Mouse (Mus musculus) kidney, adult 2 months (tissue): ENCODE results near the gene Crtac1.

ENCODE experiments used
- CTCF ChIP-seq: fragments of 200-500 bp; conservative IDR thresholded peaks from 2 replicates; pipeline ENCODE4 v1.5.1; 2011; ENCODE audit warnings: low read depth, mild to moderate bottlenecking, control low read depth, low read length, moderate library complexity, mixed read lengths; ENCODE audit not compliant: insufficient read depth, insufficient read length
- POLR2A ChIP-seq: fragments of 200-500 bp; IDR thresholded peaks from one replicate; pipeline ENCODE4 v1.6.1; 2011; ENCODE audit warnings: low read depth, low read length, control low read depth

DNA sequence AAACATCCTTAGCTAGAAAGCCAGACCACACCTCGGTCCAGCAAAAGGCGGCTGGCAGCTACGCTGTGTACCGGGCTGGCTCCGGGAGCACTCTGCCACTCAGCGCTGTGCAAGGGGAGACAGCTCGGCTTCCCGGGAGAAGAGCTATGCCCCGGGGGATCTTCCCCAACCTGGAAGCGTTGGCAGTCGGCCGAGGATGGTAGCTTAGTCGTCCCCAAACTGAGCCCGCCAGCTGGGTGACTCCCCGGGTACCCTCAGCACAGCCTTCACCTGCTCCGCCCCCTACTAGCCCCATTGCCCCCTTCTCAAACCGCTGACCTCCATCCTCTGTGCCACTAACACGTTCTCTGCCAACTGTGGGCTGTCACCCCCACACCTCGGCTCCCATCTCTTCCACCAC, 602 bp downstream of the Crtac1 start:
- TF ChIP-seq CTCF (no peak), POLR2A (no peak)
